Mouse (Mus musculus): ENCODE results near the gene Gm20532.

Gm20532 gene

DNA sequence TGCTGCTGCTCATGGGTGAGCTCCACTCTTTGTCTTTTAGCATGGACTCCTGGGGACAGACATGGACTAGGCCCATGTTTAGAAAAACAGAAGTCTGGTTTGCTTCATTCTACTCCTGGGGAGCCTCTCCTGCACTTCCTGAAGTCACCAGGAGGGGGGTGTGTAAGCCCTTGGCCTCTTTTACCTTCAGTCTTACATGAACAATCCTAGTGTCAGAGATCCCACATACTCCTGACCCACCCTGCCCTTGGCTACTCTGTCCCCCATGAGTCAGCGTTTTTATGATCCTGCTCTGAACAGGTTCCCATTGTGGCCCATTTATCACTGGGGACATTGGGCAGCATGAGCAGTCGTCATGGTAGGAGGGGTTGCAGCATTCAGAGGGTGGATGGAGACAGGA, 57.5 kb downstream of the Gm20532 start:
- no peak for DNase-seq (ENCODE audit: low spot score in 2 of 2)

- peak; percentile 27 to 69 for DNase-seq (ENCODE audit: low spot score in 2 of 2)
Observed at GRCm38 (mm10) chr2:26646643-26647293, 60.3 kb downstream of the Gm20532 start.

GRCm38 (mm10) chr2:26654687-26655086, 68.2 kb downstream of the Gm20532 start:
- DNase-seq (ENCODE audit: low spot score in 2 of 2) = no peak

DNA sequence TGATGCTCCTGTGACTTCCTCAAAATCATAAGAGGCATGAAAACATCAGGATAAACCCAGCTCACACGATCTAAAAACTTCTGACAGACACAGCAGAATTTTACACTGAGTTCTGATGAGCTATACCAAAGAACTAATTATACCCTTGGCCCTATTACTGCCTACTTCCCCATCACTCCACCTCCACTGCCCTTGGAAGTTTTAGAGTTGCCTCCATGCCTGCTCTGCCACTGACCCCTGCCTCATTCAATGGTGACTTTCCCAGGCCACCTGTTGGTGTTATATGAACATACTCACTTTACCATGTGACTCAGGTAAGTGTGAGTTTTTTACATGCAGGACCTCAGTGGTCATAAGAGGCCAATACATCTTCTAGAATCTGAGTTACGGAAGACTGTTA, 71.0 kb downstream of the Gm20532 start:
- DNase-seq (ENCODE audit: low spot score in 2 of 2) = no peak

DNA sequence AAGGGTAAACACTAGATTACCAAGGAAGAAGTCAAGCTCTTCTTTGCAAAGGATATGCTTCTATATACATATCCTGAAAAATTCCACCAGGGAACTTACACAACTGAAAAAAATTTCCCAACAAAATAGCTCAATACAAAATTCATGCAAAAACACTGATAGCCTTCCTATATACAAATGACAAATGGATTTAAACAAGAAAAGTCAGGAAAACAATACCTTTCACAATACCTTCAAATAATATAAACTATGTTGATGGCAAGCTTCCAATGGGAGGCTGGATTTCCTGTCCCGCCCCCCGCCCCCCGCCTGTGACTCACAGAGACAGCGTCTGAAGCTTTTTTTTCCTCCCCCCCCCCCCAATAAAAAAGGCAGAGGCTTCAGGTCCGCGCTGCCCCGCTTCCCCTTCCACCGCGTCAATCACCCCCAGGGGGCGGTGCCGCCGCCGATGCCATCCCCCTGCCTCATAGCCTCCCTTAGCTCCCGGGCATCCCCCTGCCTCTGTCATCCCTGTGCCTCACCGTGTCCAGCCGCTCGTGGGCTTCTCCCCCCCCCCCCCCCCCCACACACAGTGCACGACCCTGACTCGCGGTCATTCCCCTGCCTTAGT, 74.8 kb downstream of the Gm20532 start:
- no peak for DNase-seq (ENCODE audit: low spot score in 2 of 2)

DNA sequence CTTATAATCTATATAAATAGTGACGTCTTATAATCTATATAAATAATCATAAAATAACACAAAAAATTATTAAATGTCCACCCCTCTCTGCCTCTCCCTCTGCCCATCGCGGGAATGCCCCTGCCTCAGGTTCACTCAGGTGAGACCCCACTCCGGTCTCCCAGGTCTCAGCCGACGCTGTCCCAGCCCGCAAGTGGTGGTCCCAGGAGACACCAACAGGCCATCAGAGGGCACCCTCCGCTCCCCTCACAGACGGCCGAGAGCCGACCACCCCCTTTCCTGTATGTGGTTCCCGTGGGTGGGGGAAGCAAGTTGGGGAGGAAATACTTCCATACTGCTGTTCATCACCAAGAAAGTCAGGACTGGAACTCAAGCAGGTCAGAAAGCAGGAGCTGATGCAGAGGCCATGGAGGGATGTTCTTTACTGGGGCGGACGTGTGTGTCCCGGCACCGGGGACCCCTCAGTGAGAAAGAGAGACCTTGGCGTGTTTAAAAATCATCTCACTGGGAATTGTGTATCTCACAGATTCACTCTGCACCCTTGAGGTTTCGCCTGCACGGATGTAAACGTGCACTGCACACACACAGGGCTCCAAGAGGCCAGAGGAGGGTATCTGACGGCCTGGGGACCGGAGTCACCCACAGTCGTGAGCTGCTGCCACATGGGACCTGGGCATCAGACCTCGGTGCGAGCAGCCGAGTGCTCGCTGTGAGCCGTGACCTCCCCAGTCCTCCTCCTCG, 75.5 kb downstream of the Gm20532 start:
- DNase-seq (ENCODE audit: low spot score in 2 of 2) = no peak

DNA sequence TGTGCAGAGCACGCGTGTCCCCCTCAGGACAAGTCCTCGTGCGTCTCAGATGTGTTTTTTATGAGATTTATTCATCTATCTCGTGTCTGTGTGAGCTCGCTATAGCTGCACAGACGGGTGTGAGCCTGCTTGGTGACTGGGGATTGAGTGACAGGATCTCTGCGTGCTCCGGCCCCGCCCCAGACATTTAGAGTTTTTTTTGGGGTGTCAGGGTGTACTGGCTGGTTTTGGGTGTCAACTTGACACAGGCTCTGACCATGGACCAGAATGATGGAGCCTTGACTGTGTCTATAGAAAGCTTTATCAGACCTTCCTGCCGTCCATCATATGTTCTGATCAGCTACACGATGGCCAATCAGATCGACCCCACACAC, 76.1 kb downstream of the Gm20532 start:
- DNase-seq (ENCODE audit: low spot score in 2 of 2) = no peak

- no peak for DNase-seq (ENCODE audit: low spot score in 2 of 2)
Observed at GRCm38 (mm10) chr2:26663112-26663511, 76.7 kb downstream of the Gm20532 start.

DNA sequence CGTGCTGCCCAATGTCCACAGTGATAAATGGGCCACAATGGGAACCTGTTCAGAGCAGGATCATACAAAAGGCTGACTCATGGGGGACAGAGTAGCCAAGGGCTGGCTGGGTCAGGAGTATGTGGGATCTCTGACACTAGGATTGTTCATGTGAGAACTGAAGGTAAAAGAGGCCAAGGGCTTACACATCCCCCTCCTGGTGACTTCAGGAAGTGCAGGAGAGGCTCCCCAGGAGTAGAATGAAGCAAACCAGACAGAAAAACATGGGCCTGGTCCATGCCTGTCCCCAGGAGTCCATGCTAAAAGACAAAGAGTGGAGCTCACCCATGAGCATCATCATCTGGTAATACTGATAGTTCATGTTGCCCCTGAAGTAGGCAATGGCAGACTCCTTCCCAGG, 77.1 kb downstream of the Gm20532 start:
- peak; percentile 38 to 49 for DNase-seq (ENCODE audit: low spot score in 2 of 2)

- no peak for DNase-seq (ENCODE audit: low spot score in 2 of 2)
Observed at GRCm38 (mm10) chr2:26668746-26669145, 82.3 kb downstream of the Gm20532 start.

GRCm38 (mm10) chr2:26671182-26671581, 84.7 kb downstream of the Gm20532 start, which contains the start of gene Lcn4:
TSS of gene Lcn4 (minus strand) at chr2:26671282.
- DNase-seq (ENCODE audit: low spot score in 2 of 2) = no peak

Data from urinary bladder, postnatal 36 days (tissue).